ENCODE assay signal across 8 mouse cellular contexts in genomic region chr10:79695231-79696128, GRCm38 (mm10). TPM values are rescaled to one million over a fixed set of nuclear protein-coding genes. Genes with fewer than 3 reads are reported as not detected.
DNase-seq lines count a peak whose midpoint lies in the region; ATAC-seq lines count a peak whose summit lies in the region.

No protein-coding gene starts in this region.

- H3K36me3 ChIP-seq in forebrain, embryonic 12.5 days (replicated peaks): no peaks in the 10 kb centered on the region

- no peak overlapping the region for H3K4me3 ChIP-seq in forebrain, embryonic 12.5 days (replicated peaks)

- no peaks in the 10 kb centered on the region for H3K9me3 ChIP-seq in forebrain, embryonic 12.5 days

- 0 out of 2 replicates have a peak, but pooled peaks have one; percentile 59 for ATAC-seq in forebrain, embryonic 12.5 days (ENCODE audit: low FRiP score)
- ATAC-seq in megakaryocyte-erythroid progenitor cell, adult 5-6 weeks (replicated peaks; ENCODE audit: low FRiP score, low TSS enrichment, poor library complexity, severe bottlenecking): peak; percentile 86

- DNase-seq in layer of hippocampus, adult 11-12 months (ENCODE audit: low spot score): peak; percentile 70
- DNase-seq in layer of hippocampus, adult 9-10 months (ENCODE audit: low spot score): no peak
- DNase-seq in c-Kit-negative CD71-positive TER-119-positive erythroid progenitor cells, embryonic 14.5 days (ENCODE audit: low read depth, low spot score): peak; percentile 66
- peak; percentile 92 for DNase-seq in heart, postnatal 4 days
- DNase-seq in layer of hippocampus, postnatal 25 days (ENCODE audit: extremely low spot score in 1 of 2, low spot score in 1 of 2): peak; percentile 59 to 81
- peak; percentile 66 to 72 for DNase-seq in spleen, postnatal 36 days (ENCODE audit: low spot score in 2 of 2)

- H3K4me2 ChIP-seq in forebrain, embryonic 12.5 days: no peak overlapping the region

- H3K27ac ChIP-seq in forebrain, embryonic 12.5 days: no peak overlapping the region

- H3K9ac ChIP-seq in forebrain, embryonic 12.5 days: peak overlapping the region; percentile 13; the same call in 1 of the 2 replicates

- H3K27me3 ChIP-seq in forebrain, embryonic 12.5 days: no peaks in the 10 kb centered on the region

- 0 out of 2 replicates have a peak, but pooled peaks cover 2% of the 10 kb centered on the region for H3K4me1 ChIP-seq in forebrain, embryonic 12.5 days

- 64% methylated on average over 13 of the region's 13 CpGs for WGBS in forebrain, embryonic 12.5 days

RNA-seq across cellular contexts. Expression of gene Gzmm, which starts 6.7 kb away (rescaled TPM):
- polyA plus RNA-seq in forebrain, embryonic 12.5 days (2016; fragmentation: Nextera tagmentation; extraction: Ambion mirVana): 1.1 and 1.6 TPM in 2 replicates
- total RNA-seq in heart, postnatal 4 days (2021): 1 to 10 TPM; 2.9 to 3.7 TPM
- 1 to 10 TPM; 2.4 to 3.1 TPM for total RNA-seq in layer of hippocampus, postnatal 25 days (2021)
- total RNA-seq in megakaryocyte-erythroid progenitor cell, adult 5-6 weeks (2014; fragmentation: Nextera tagmentation): 1.7 and 1.8 TPM in 2 replicates
- total RNA-seq in megakaryocyte-erythroid progenitor cell, adult 5-6 weeks (2017): 1.7 and 2.4 TPM in 2 replicates

RNA-seq across cellular contexts. Expression of gene Bsg, which starts 8.8 kb away (rescaled TPM):
- polyA plus RNA-seq in forebrain, embryonic 12.5 days (2016; fragmentation: Nextera tagmentation; extraction: Ambion mirVana): 474 and 500 TPM in 2 replicates
- 100 to 1,000 TPM; 793 to 876 TPM for total RNA-seq in heart, postnatal 4 days (2021)
- 100 to 1,000 TPM; 610 to 665 TPM for total RNA-seq in layer of hippocampus, postnatal 25 days (2021)
- total RNA-seq in megakaryocyte-erythroid progenitor cell, adult 5-6 weeks (2014; fragmentation: Nextera tagmentation): 361 and 460 TPM in 2 replicates
- total RNA-seq in megakaryocyte-erythroid progenitor cell, adult 5-6 weeks (2017): 350 and 443 TPM in 2 replicates

RNA-seq across cellular contexts. Expression of gene Cdc34, which starts 13.5 kb away (rescaled TPM):
- 129 and 141 TPM in 2 replicates for polyA plus RNA-seq in forebrain, embryonic 12.5 days (2016; fragmentation: Nextera tagmentation; extraction: Ambion mirVana)
- 100 to 1,000 TPM; 134 to 145 TPM for total RNA-seq in heart, postnatal 4 days (2021)
- 10 to 100 TPM; 67.1 to 77.7 TPM for total RNA-seq in layer of hippocampus, postnatal 25 days (2021)
- 134 and 152 TPM in 2 replicates for total RNA-seq in megakaryocyte-erythroid progenitor cell, adult 5-6 weeks (2014; fragmentation: Nextera tagmentation)
- total RNA-seq in megakaryocyte-erythroid progenitor cell, adult 5-6 weeks (2017): 128 and 236 TPM in 2 replicates

RNA-seq across cellular contexts. Expression of gene Hcn2, which starts 21.0 kb away (rescaled TPM):
- polyA plus RNA-seq in forebrain, embryonic 12.5 days (2016; fragmentation: Nextera tagmentation; extraction: Ambion mirVana): 0.11 and 0.18 TPM in 2 replicates
- total RNA-seq in heart, postnatal 4 days (2021): 1 to 10 TPM; 7.6 to 9.5 TPM
- total RNA-seq in layer of hippocampus, postnatal 25 days (2021): 100 to 1,000 TPM; 108 to 110 TPM
- 0.50 TPM in 1 of 2 replicates, not detected in the other for total RNA-seq in megakaryocyte-erythroid progenitor cell, adult 5-6 weeks (2014; fragmentation: Nextera tagmentation)
- not detected in 2 replicates for total RNA-seq in megakaryocyte-erythroid progenitor cell, adult 5-6 weeks (2017)

RNA-seq across cellular contexts. Expression of gene Tpgs1, which starts 26.3 kb away (rescaled TPM):
- polyA plus RNA-seq in forebrain, embryonic 12.5 days (2016; fragmentation: Nextera tagmentation; extraction: Ambion mirVana): 61.0 and 62.5 TPM in 2 replicates
- 10 to 100 TPM; 18.8 to 20.3 TPM for total RNA-seq in heart, postnatal 4 days (2021)
- total RNA-seq in layer of hippocampus, postnatal 25 days (2021): 10 to 100 TPM; 74.9 to 79.7 TPM
- total RNA-seq in megakaryocyte-erythroid progenitor cell, adult 5-6 weeks (2014; fragmentation: Nextera tagmentation): 8.5 and 10.8 TPM in 2 replicates
- total RNA-seq in megakaryocyte-erythroid progenitor cell, adult 5-6 weeks (2017): 2.9 and 4.1 TPM in 2 replicates
